Mouse (Mus musculus): Measurements from ENCODE around the gene Hist1h2bp.

Gene Hist1h2bp

DNA sequence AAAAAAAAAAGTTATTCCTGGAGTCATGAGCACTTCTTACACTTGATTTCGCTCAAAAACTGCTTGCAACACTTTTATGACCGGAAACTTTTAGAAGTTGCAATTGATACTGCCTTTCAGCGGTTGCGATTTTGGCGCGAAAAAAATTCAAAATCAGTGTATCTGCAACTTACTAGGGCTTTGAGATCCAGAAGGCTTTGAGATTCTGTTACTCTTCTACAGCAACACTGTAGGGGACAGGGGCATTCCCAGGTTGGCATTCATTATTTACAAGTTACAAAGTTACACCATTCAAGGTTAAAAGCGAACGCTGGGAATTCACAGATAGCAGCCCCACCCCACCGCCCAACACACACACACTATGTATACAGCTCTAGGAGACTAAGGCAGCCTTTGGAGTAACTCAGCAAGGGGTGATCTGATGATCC is 3.5 kb upstream of the Hist1h2bp start:
- WGBS: 2% methylated on average over 9 of the region's 9 CpGs

DNA sequence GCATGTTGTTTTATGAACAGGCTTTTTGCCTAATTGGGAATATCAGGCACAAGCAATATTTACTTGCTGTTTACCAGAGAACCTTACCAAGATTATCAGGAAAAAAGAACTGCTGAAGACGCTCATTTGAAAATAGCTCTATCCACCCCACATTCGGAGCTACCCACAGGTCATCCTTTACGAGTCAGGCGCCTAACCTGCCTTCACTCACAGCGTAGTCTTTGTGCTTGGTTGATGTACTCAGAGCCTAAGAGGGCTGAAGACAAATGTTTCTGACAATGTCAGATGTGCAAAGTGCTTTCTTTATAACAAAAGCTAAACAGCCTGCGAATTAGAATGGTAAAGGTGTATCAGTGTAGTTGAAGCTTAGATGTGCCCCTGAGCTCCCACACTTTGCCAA is 3.0 kb upstream of the Hist1h2bp start:
- WGBS: 34% methylated on average over 6 of the region's 6 CpGs

DNA sequence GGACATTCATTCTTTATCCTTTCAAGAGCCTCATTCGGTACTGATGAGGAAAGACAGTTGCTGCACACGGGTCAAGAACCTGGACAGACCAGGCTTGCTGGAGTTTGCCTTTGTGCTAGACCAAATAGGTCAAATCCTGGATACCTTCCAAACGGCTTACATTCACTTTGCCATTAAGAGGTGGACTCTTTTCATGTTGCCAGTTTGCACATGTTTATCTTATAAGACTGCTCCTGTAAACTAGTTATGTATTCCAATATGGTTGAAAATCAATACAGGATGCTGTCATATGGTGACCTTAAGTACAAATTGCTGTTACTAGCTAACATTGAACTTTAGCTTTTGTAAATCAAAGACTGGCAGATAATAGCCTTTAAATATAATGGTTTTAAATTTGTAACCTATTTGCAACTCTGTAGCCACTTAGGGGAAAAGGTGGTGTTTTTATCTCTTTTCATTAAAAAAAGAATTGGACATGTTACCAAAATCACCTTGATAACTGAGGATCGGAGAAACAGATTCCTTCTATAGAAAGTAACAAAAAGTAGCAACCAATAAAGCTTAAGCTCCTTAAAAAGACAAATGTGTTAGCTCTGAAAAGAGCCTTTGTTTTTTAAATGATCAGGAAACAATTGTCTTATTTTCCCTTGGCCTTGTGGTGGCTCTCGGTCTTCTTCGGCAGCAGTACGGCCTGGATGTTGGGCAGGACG is 917 bp upstream of the Hist1h2bp start:
- 15% methylated on average over 8 of the region's 8 CpGs for WGBS

DNA sequence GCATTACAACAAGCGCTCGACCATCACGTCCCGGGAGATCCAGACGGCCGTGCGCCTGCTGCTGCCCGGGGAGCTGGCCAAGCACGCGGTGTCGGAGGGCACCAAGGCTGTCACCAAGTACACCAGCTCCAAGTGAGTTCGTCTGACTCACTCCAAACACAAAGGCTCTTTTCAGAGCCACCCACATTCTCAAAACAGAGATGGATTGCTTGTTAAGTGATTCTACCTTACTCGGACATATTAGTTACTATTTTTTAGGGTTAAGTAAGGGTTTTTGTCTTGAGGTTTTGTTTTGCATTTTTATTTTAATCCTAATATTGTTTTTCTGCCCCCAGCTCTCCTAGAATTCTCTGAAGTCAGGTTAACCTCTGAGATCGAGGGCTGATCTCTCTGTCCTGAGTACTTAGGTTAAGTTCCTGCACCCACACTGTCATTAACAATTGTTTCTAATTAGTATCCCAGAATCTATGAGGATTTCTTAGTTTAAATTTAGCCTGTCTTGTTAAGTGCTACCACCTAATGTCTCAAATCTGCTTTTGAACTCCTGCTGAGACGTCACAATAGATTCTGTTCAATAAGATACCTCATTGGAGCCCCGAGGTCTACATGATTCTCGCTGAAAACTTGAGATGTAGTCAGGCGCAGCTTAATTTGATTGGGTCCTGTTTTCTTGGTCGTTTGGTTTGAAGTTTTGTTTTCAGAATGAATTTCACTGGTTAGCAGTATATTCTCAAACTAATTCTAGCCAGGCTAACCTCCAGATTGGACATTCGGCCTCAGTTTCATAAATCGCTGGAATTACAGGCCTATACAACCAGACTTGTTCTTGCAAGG is 716 bp downstream of the Hist1h2bp start:
- WGBS: 29% methylated on average over 19 of the region's 21 CpGs

DNA sequence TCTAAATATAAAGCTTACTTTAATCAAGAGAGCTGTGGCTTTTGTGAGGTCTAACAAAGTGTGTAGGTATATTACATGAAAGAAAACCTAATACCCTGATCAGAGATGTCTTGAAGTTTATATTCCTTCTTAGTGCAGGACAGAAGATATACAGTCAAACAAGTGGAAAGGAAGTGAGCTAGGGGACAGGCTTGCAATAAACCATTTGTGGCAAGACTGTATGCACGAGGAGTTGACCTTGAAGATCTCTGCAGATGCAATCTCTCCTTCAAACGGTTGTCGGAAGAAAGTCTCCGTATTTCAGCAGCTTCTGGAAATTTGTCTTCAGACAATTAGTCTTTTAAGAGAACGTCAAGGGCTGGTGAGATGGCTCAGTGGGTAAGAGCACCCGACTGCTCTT is 2.7 kb downstream of the Hist1h2bp start:
- 71% methylated on average over 6 of the region's 6 CpGs for WGBS

DNA sequence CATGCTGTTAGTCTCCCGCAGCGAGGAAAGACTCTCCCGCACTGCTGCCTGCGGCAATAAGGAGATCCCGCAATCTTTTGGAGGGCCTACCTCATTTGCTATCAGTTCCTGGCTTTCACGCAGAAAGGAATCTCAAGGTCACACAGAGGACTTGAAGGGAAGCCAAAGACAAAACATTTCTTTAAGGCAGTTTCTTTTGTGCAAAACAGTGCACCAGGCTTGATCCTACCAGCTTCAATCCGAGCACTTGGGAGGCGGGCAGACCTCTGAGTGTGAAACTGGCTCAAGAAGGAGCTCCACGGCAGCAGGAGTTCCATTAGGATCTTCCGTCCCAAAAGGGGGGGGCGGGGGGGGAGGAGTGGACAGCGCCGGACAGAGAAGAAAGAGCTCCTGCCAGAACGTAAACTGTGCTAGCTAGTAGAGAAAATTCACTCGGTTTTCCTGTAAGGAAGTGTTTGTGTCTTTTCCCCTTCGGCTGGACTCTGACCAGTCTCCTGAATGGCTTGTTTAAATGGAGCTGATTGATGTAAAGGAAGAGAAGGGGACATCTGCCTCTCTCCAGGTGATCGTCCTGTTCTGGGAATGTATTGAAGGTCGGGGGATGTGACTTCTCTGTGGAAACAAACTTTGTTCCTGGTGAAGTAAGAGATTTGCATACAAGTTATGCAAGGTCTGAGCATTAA is 3.5 kb downstream of the Hist1h2bp start:
- WGBS: 15% methylated on average over 17 of the region's 18 CpGs

DNA sequence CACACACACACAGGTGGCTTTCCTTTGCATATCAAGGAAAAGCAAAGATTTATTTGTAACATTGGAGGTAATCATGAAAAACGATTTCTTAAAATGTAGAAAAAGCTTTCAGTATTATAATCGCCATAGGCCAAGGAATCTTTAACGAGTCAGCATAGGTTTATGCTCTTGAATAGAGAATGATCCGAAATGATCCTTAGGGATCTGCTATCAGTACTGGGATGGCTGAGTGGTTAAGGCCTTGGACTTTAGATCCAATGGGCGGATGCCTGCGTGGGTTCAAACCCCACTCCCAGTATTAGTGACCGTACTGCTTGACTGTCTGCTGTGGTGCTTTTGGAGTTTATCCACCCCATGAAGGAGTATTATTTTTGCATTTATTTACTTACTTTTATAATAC is 8.3 kb downstream of the Hist1h2bp start:
- 93% methylated on average over 7 of the region's 7 CpGs for WGBS

DNA sequence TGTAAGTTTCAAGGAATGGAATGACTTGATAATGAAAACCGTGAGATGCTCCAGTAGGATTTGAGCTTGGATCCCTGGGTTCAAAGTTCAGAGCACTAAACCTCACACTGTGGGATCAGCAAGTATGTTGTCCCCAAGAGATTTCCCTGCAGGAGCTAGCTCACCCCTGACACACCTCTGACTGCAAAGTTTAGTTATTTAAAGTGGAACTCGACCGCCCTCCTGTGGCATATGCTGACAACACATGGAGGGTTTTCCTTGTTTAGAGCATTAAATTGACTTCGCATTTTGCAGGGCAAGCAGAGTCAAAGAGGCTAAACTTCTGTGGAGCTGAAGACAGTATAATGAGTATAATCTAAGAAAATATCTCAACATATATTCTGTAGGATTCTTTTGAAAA is 15.8 kb downstream of the Hist1h2bp start:
- WGBS: no CpG with 5 or more reads among the region's 4 CpGs

DNA sequence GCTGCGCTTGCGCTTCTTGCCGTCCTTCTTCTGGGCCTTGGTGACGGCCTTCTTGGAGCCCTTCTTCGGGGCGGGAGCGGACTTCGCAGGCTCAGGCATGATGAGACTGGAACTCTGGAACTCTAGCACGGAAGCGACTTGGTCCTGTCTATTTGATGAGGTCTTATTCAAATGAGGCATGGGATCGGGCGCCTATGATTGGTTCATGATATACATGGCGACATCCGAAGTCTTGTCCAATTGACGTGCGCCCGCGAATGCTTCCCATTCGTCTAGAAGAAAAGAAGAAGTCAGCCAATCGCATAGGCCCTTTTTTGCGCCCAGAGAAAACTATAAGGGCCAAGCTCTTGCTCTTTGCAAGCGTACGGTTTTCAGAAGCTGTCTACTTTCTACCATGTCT is 22.8 kb downstream of the Hist1h2bp start, which contains the start of the genes Hist1h2bq and Hist1h2ao:
TSS of gene Hist1h2bq (minus strand) at position 125 of the 400 bp plus-strand sequence.
TSS of gene Hist1h2ao (plus strand) at position 393 of the 400 bp plus-strand sequence.
- no CpG with 5 or more reads among the region's 23 CpGs for WGBS

DNA sequence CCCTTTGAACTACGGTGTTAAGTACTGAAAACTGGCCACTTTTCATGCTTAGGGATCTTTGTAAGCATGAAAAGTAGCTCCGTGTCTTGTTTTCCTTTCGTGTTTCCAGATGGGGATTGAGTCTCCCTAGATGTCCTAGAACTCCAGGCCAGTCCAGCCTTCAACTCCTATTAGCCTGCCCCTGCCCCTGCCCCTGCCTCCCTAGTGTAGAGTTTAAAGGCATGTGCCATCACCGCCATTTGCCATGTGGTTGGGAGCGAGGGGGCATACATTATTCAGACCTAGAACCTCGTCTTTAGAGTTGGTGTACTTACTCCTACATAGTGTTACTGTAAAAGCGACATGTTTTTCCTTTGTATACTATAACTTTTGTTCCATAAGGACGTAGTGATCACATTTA is 23.8 kb downstream of the Hist1h2bp start:
- no CpG with 5 or more reads among the region's 8 CpGs for WGBS

DNA sequence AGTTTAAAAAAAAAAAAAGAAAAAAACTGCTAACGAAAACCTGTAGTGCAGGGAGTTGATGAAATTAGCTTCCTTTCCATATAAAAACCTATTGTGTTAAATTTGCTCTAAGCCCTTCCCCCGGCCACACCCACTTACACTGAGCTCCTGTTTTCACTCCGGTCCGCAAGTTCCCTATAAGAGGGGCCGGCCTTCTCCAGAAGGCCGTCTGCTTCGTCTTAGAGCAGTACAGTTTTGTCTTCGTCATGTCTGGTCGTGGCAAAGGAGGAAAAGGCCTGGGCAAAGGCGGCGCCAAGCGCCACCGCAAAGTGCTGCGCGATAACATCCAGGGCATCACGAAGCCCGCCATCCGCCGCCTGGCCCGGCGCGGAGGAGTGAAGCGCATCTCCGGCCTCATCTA is 24.3 kb downstream of the Hist1h2bp start, which contains the start of gene Hist1h4m:
TSS of gene Hist1h4m (plus strand) at position 208 of the 400 bp plus-strand sequence.
- no CpG with 5 or more reads among the region's 24 CpGs for WGBS

DNA sequence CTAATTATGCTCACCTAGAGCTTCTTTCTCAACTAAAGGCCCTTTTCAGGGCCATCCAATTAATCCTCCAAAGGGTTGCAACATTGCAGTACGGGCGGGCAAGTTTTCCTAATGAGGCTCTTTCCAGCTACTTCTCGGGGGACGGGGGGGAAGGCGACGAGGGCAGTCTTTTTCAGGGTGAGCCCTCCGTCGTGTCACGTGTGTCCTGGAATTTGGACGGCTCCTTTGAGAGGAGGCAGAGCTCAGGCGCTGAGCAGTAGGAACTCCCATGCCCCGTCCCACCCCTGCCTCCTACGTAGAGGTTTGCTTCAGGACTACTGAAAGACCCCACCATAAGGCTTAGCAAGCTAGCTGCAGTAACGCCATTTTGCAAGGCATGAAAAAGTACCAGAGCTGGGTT is 24.8 kb downstream of the Hist1h2bp start:
- WGBS: 0% methylated on average over 14 of the region's 14 CpGs

DNA sequence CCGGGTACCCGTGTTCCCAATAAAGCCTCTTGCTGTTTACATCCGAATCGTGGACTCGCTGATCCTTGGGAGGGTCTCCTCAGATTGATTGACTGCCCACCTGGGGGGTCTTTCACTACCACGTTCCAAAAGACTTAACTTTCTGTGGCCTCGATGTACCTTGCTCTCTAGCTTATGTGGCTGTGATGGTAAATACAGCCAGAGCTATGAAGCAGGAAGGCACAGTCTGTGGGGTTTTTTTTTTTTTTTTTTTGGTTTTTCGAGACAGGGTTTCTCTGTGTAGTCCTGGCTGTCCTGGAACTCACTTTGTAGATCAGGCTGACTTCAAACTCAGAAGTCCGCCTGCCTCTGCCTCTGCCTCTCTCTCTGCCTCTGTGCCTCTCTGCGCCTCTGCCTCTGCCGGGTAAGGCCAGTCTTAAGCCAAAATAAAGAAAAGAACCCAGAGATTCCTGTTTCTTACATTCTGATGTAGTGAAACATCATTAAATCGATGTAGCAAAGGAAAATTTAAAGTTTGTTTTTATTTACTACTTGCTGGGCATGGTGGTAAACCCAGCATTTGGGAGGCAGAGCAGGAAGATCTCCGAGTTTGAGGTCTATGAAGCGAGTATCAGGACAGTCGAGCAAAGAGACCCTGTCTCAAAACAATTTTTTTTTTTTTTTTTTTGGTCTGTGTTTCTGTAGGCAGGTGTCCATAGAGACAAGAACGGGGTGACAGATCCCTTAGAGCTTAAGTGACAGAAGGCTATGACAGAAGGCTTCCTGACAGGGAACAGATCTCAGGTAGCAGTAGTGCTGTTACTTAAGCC is 33.0 kb downstream of the Hist1h2bp start:
- WGBS: 68% methylated on average over 6 of the region's 16 CpGs

DNA sequence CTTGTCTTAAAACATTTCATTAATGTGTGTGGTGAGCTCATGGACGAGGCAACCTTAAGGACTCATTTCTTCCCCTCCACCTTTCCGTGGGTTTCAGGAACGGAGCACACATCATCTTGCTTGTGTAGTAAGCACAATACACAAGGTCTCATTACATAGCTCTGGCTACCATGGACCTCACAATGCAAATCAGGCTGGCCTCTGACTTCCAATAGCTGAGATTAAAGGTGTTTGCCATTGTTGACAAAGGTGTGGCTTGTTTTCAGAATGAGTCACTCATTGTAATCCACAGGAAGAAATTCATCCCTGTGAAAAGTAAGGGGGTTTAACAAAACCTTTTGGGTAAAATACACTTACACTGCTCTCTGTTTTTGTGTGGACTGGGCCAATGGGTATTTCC is 41.2 kb downstream of the Hist1h2bp start:
- 78% methylated on average over 3 of the region's 3 CpGs for WGBS

DNA sequence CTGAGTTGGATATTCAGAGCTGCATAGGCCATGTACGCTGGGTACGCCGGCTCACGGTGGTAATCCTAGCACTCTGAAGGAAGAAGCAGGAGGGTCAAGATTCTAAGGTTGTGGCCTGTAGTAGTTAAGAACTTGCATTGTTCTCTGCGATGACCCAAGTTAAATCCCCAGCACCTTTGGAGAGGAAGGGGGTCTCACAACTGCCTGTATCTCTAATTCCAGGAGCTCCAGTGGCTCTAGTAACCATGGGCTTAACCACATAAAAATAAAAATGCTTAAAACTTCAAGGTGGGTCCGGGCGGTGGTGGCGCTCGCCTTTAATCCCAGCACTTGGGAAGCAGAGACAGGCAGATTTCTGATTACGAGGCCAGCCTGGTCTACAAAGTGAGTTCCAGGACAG is 43.1 kb downstream of the Hist1h2bp start:
- 94% methylated on average over 10 of the region's 10 CpGs for WGBS

DNA sequence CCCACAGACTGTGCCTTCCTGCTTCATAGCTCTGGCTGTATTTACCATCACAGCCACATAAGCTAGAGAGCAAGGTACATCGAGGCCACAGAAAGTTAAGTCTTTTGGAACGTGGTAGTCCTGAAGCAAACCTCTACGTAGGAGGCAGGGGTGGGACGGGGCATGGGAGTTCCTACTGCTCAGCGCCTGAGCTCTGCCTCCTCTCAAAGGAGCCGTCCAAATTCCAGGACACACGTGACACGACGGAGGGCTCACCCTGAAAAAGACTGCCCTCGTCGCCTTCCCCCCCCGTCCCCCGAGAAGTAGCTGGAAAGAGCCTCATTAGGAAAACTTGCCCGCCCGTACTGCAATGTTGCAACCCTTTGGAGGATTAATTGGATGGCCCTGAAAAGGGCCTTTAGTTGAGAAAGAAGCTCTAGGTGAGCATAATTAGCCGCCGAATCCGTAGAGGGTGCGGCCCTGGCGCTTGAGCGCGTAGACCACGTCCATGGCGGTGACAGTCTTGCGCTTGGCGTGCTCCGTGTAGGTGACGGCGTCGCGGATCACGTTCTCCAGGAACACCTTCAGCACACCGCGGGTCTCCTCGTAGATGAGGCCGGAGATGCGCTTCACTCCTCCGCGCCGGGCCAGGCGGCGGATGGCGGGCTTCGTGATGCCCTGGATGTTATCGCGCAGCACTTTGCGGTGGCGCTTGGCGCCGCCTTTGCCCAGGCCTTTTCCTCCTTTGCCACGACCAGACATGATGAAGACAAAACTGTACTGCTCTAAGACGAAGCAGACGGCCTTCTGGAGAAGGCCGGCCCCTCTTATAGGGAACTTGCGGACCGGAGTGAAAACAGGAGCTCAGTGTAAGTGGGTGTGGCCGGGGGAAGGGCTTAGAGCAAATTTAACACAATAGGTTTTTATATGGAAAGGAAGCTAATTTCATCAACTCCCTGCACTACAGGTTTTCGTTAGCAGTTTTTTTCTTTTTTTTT is 44.4 kb downstream of the Hist1h2bp start, which contains the start of gene Hist1h4n:
TSS of gene Hist1h4n (minus strand) at position 779 of the 977 bp plus-strand sequence.
- under 1% methylated on average over 27 of the region's 58 CpGs for WGBS

DNA sequence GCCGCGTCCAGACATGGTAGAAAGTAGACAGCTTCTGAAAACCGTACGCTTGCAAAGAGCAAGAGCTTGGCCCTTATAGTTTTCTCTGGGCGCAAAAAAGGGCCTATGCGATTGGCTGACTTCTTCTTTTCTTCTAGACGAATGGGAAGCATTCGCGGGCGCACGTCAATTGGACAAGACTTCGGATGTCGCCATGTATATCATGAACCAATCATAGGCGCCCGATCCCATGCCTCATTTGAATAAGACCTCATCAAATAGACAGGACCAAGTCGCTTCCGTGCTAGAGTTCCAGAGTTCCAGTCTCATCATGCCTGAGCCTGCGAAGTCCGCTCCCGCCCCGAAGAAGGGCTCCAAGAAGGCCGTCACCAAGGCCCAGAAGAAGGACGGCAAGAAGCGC is 46.2 kb downstream of the Hist1h2bp start, which contains the start of the genes Hist1h2ap and Hist1h2br:
TSS of gene Hist1h2ap (minus strand) at position 47 of the 400 bp plus-strand sequence.
TSS of gene Hist1h2br (plus strand) at position 283 of the 400 bp plus-strand sequence.
- no CpG with 5 or more reads among the region's 24 CpGs for WGBS
